Mouse (Mus musculus): Measurements from ENCODE around the gene Styx.
"Not testable (repeated sequence)": the region's sequence is repeated elsewhere in the genome, so short reads cannot be mapped to it uniquely, and the experiment has no call there.

The Styx gene

DNA sequence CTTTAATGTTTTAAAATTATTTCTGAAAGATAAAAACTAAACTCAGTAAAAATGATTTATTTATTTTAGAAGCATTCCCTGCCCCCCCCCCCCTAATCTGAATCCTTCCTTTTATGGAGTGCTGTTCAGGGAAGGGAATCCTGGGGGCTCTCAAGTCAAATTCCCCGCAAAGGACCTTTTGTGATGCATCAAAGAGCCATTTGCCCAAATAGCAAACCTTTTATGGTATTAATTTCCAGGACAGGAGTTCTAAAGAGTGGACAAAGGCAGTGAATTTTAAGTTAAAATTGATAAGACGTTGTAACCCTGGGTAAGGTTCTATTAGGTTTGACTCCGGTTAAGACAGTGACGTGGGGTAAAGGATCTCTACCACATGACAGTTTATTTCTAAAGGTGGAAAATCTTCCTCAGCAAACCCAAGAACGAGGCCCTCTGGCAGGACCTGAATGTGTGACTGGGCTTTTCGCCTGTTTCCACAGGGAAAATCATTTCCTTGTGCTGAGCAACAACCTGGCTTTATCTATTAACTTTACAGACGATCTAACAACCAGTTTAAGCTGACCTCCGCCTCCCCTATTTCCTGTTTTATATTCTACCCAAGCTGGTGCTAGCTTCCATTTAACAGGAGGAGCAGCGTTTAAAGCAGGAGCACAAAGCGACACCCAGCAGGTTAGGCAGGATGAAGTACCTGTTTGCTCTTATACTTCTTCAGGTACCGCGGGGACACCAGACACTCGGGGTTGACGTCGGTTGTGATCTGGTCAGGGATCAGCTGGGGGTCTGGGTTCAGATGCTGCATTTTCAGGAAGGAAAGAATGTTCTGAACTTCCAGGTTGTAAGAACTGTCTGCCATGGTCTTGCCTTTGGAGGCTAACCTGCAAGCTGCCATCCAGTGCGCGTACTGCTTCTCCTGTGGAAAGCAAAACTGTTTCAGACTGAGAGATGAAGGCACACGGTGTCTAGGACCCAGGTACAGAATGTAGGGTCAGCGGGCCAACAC is 113.4 kb downstream of the Styx start:
- DNase-seq (ENCODE audit: low spot score in 2 of 2): no peak

DNA sequence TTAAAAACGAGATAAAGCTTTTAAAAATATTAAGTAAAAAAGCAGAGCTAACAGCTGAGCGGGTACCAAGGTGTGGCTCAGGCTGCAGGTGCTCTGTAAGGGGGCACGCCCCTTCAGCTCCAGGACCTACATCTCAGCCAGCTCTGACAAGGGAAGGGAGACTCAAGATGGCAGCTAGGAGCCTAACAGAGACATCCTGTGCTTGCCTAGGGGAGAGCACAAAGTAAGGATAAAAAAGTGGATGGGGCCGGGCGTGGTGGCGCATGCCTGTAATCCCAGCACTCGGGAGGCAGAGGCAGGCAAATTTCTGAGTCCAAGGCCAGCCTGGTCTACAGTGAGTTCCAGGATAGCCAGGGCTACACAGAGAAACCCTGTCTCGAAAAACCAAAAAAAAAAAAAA is 115.5 kb downstream of the Styx start:
- not testable (repeated sequence) for DNase-seq (ENCODE audit: low spot score in 2 of 2)

DNA sequence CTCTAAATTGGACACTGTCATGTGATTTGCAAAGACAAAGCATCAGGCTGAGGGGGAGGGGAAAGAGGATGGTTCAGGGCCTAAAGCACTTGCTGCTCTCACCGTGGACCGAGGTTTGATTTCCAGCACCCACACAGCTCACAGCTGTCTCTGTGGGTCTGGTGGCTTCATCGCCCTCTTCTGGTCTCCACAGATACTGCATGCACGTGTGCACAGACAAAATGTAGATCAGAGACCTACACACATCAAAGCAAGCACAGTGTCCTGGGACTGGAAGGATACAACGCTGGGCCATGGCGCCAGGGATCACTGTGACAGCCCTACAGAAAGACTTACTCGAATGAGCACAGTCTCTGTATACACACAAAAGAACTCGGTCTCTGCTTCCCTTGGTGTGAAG is 118.6 kb downstream of the Styx start:
- no peak for DNase-seq (ENCODE audit: low spot score in 2 of 2)
